Mouse (Mus musculus) layer of hippocampus, adult 8-10 months (tissue): Measurements from ENCODE around the gene Commd8. TPM values are rescaled to one million over a fixed set of nuclear protein-coding genes. Genes with fewer than 3 reads are reported as not detected.
A peak's percentile ranks its signal among the peaks of the same experiment; 100 is the strongest.

Experiments
- DNase-seq, 2 experiments: peaks; one replicate each; pipeline ENCODE4 v3.0.0; 2022; ENCODE audit warnings: low spot score in 2 of 2
- total RNA-seq, 4 experiments: library from RNA; stranded (reverse); gene quantifications; 2 replicates each; pipeline ENCODE4 v1.2.4; 2022

Gene Commd8
- total RNA-seq, result 100 to 1,000 TPM in 1 of 4 experiments, 10 to 100 TPM in 3; 94.5 to 114 (median 97.0) TPM

- DNase-seq, result peak; percentile 92 to 95
Measured at GRCm38 (mm10) chr5:72167594-72168284, at the start of gene Commd8. Gene Commd8 (minus strand): TSS chr5:72168189.

- no peak for DNase-seq
Measured at GRCm38 (mm10) chr5:72211741-72212140, 43.8 kb upstream of the Commd8 start.

GRCm38 (mm10) chr5:72210812-72211139 is 42.8 kb upstream of the Commd8 start:
- DNase-seq, result no peak

GRCm38 (mm10) chr5:72210123-72210811 is 42.3 kb upstream of the Commd8 start:
- no peak for DNase-seq

GRCm38 (mm10) chr5:72208515-72208914 is 40.5 kb upstream of the Commd8 start:
- no peak for DNase-seq

GRCm38 (mm10) chr5:72205271-72205670 is 37.3 kb upstream of the Commd8 start:
- no peak for DNase-seq

- no peak for DNase-seq
Measured at GRCm38 (mm10) chr5:72204507-72204906, 36.5 kb upstream of the Commd8 start.

GRCm38 (mm10) chr5:72203734-72204073 is 35.7 kb upstream of the Commd8 start:
- DNase-seq, result no peak

GRCm38 (mm10) chr5:72203028-72203733 is 35.2 kb upstream of the Commd8 start:
- peak; percentile 69 to 72 for DNase-seq

GRCm38 (mm10) chr5:72202016-72202415 is 34.0 kb upstream of the Commd8 start:
- DNase-seq, result no peak

- DNase-seq, result no peak
Measured at GRCm38 (mm10) chr5:72201600-72201999, 33.6 kb upstream of the Commd8 start.

GRCm38 (mm10) chr5:72195442-72195841 is 27.5 kb upstream of the Commd8 start:
- DNase-seq, result no peak

GRCm38 (mm10) chr5:72191932-72192331 is 23.9 kb upstream of the Commd8 start:
- no peak for DNase-seq

- no peak for DNase-seq
Measured at GRCm38 (mm10) chr5:72191154-72191553, 23.2 kb upstream of the Commd8 start.

GRCm38 (mm10) chr5:72184437-72185100 is 16.6 kb upstream of the Commd8 start:
- no peak for DNase-seq

- DNase-seq, result no peak
Measured at GRCm38 (mm10) chr5:72183929-72184328, 15.9 kb upstream of the Commd8 start.

GRCm38 (mm10) chr5:72182804-72183203 is 14.8 kb upstream of the Commd8 start:
- no peak for DNase-seq

GRCm38 (mm10) chr5:72181194-72181593 is 13.2 kb upstream of the Commd8 start:
- no peak for DNase-seq

- no peak for DNase-seq
Measured at GRCm38 (mm10) chr5:72175530-72175929, 7.5 kb upstream of the Commd8 start.

GRCm38 (mm10) chr5:72175050-72175449 is 7.1 kb upstream of the Commd8 start:
- no peak for DNase-seq

- no peak for DNase-seq
Measured at GRCm38 (mm10) chr5:72173521-72173920, 5.5 kb upstream of the Commd8 start.

- DNase-seq, result no peak
Measured at GRCm38 (mm10) chr5:72172675-72173074, 4.7 kb upstream of the Commd8 start.
